Mouse (Mus musculus) heart, adult 9 months (tissue): ENCODE measurements around the gene Nccrp1.
"Not testable (repeated sequence)": the region's sequence is repeated elsewhere in the genome, so short reads cannot be mapped to it uniquely, and the experiment has no call there.

ENCODE experiments used
- DNase-seq, 2 experiments: peaks; one replicate each; pipeline ENCODE4 v3.0.0; 2022; ENCODE audit warnings: low spot score in 2 of 2

The Nccrp1 gene

GRCm38 (mm10) chr7:28522536-28522935 lies 24.5 kb downstream of the Nccrp1 start, which contains the start of gene Ifnl3:
TSS of gene Ifnl3 (plus strand) at chr7:28522836.
- DNase-seq = not testable (repeated sequence)

GRCm38 (mm10) chr7:28511441-28511840 lies 35.6 kb downstream of the Nccrp1 start:
- no peak for DNase-seq

- DNase-seq = not testable (repeated sequence)
Measured at GRCm38 (mm10) chr7:28510405-28510974, 36.6 kb downstream of the Nccrp1 start, which contains the start of gene Ifnl2. TSS of gene Ifnl2 (minus strand) at chr7:28510455.

GRCm38 (mm10) chr7:28509121-28509520 lies 37.9 kb downstream of the Nccrp1 start:
- not testable (repeated sequence) for DNase-seq

GRCm38 (mm10) chr7:28505585-28505984 lies 41.5 kb downstream of the Nccrp1 start:
- DNase-seq = no peak

- no peak for DNase-seq
Measured at GRCm38 (mm10) chr7:28495426-28495825, 51.6 kb downstream of the Nccrp1 start.
